Mouse (Mus musculus) limb, embryonic 14.5 days (tissue): ENCODE results near the gene Gm49387. TPM values are rescaled to one million over a fixed set of nuclear protein-coding genes. Genes with fewer than 3 reads are reported as not detected.

Experiments used
- ATAC-seq: fragments of 200-750 bp; cut with Nextera tagmentation; 2 replicates; pipeline ENCODE4 v1.8.0; 2017; ENCODE audit warnings: low read depth, moderate number of reproducible peaks, moderate TSS enrichment; ENCODE audit not compliant: low FRiP score
- DNase-seq: peaks from one replicate; pipeline ENCODE4 v3.0.0-alpha.2; 2015; ENCODE audit warnings: low spot score
- H3K27ac ChIP-seq: fragments of 300-500 bp; sonication (generic); replicated peaks from 2 replicates; pipeline ENCODE4 v1.5.1; 2014; ENCODE audit warnings: low read depth, mild to moderate bottlenecking, low read length, moderate library complexity, mixed read lengths
- H3K27me3 ChIP-seq: fragments of 300-500 bp; sonication (generic); 2 replicates; pipeline ENCODE4 v1.6.1; 2014; ENCODE audit warnings: low read length, mixed read lengths; ENCODE audit not compliant: control insufficient read depth, insufficient read depth
- H3K36me3 ChIP-seq: fragments of 300-500 bp; sonication (generic); 2 replicates; pipeline ENCODE4 v1.6.1; 2014; ENCODE audit warnings: mild to moderate bottlenecking, low read length, moderate library complexity, mixed read lengths; ENCODE audit not compliant: control insufficient read depth, insufficient read depth
- H3K4me1 ChIP-seq: fragments of 300-500 bp; sonication (generic); 2 replicates; pipeline ENCODE4 v1.6.1; 2014; ENCODE audit warnings: antibody characterized with exemption, low read length, mixed read lengths; ENCODE audit not compliant: control insufficient read depth, insufficient read depth
- H3K4me2 ChIP-seq: fragments of 300-500 bp; sonication (generic); replicated peaks from 2 replicates; pipeline ENCODE4 v1.6.1; 2014; ENCODE audit warnings: low read depth, mild to moderate bottlenecking, low read length, moderate library complexity; ENCODE audit not compliant: severe bottlenecking
- H3K4me3 ChIP-seq: fragments of 300-500 bp; sonication (generic); replicated peaks from 2 replicates; pipeline ENCODE4 v1.5.1; 2014; ENCODE audit warnings: low read length
- H3K9ac ChIP-seq: fragments of 300-500 bp; sonication (generic); 2 replicates; pipeline ENCODE4 v1.6.1; 2014; ENCODE audit warnings: mild to moderate bottlenecking, low read depth, low read length, moderate library complexity; ENCODE audit not compliant: severe bottlenecking
- H3K9me3 ChIP-seq: fragments of 300-500 bp; sonication (generic); 2 replicates; pipeline ENCODE4 v1.6.1; 2016; ENCODE audit warnings: low read length; ENCODE audit not compliant: control insufficient read depth
- POLR2A ChIP-seq: fragments of 200-500 bp; IDR thresholded peaks from 2 replicates; pipeline ENCODE4 v1.8.0; 2012; ENCODE audit warnings: inconsistent platforms, mild to moderate bottlenecking, moderate library complexity, borderline replicate concordance; ENCODE audit not compliant: insufficient read depth, insufficient read length; ENCODE audit errors: extremely low read depth
- WGBS: fragments of 180-500 bp; shearing (Covaris S2); extraction: QIAGEN DNeasy Blood & Tissue Kit; methylation state at CpG from one replicate; pipeline ENCODE4 v1.1.7; 2014; 5-methylcytosine and 5-hydroxymethylcytosine counted together
- polyA plus RNA-seq, 2 experiments: library from polyadenylated mRNA; depleted of rRNA in 1 of 2; stranded (reverse) in 1 of 2; unstranded in 1 of 2; fragments of >200 nt; fragmentation: Nextera tagmentation in 1 of 2; extraction: Ambion mirVana in 1 of 2; gene quantifications; 2 replicates each; pipeline versions ENCODE4 v1.2.1 to v1.2.3; 2012 to 2014

The Gm49387 gene
- polyA plus RNA-seq, 2 experiments: 3.0 TPM; not detected in 1

GRCm38 (mm10) chr14:31664903-31665565 lies 24.4 kb upstream of the Gm49387 start:
- 58% methylated on average over 12 of the region's 12 CpGs for WGBS
- Histone ChIP-seq H3K9ac (no peak overlapping the region), H3K4me3 (no peak overlapping the region), H3K4me1 (peaks cover 70% of the 10 kb centered on the region), H3K36me3 (peaks cover 14% of the 10 kb centered on the region), H3K27me3 (no peaks in the 10 kb centered on the region), H3K4me2 (no peak overlapping the region), H3K9me3 (no peaks in the 10 kb centered on the region), H3K27ac (peak overlapping the region; percentile 99; the same call in 1 of the 2 replicates)
- DNase-seq: no peak
- no peak for ATAC-seq
- no peak for TF ChIP-seq POLR2A

- H3K4me1 ChIP-seq: peaks cover 69% of the 10 kb centered on the region
- peak; percentile 56 for DNase-seq
Measured at GRCm38 (mm10) chr14:31664100-31664902, 23.6 kb upstream of the Gm49387 start.

GRCm38 (mm10) chr14:31663376-31664099 lies 22.9 kb upstream of the Gm49387 start:
- DNase-seq (no peak), ATAC-seq (no peak)
- peaks cover 71% of the 10 kb centered on the region for H3K4me1 ChIP-seq
- no peak overlapping the region for H3K4me2 ChIP-seq
- no peak overlapping the region for H3K9ac ChIP-seq
- peaks cover 11% of the 10 kb centered on the region for H3K36me3 ChIP-seq
- TF ChIP-seq POLR2A: no peak
- H3K27me3 ChIP-seq: no peaks in the 10 kb centered on the region
- H3K27ac ChIP-seq: peak overlapping the region; percentile 99
- H3K9me3 ChIP-seq: no peaks in the 10 kb centered on the region
- WGBS: 71% methylated on average over 13 of the region's 13 CpGs
- H3K4me3 ChIP-seq: no peak overlapping the region

More at GRCm38 (mm10) chr14:31664100-31664902, 23.6 kb upstream of the Gm49387 start:
- H3K9ac ChIP-seq: no peak overlapping the region
- H3K4me3 ChIP-seq: no peak overlapping the region
- 57% methylated on average over 18 of the region's 18 CpGs for WGBS
- TF ChIP-seq POLR2A: no peak
- peaks cover 14% of the 10 kb centered on the region for H3K36me3 ChIP-seq
- ATAC-seq: no peak
- peak overlapping the region; percentile 99 for H3K27ac ChIP-seq
- H3K9me3 ChIP-seq: no peaks in the 10 kb centered on the region
- H3K4me2 ChIP-seq: no peak overlapping the region
- H3K27me3 ChIP-seq: no peaks in the 10 kb centered on the region

- Histone ChIP-seq H3K4me2 (peak overlapping the region; percentile 60), H3K27me3 (no peaks in the 10 kb centered on the region), H3K4me3 (peak overlapping the region; percentile 27), H3K27ac (peak overlapping the region; percentile 99), H3K9ac (peak overlapping the region; percentile 55), H3K36me3 (peaks cover 10% of the 10 kb centered on the region), H3K4me1 (peaks cover 79% of the 10 kb centered on the region), H3K9me3 (no peaks in the 10 kb centered on the region)
- 0 out of 2 replicates have a peak, but pooled peaks have one; percentile 1 for TF ChIP-seq POLR2A
- peak; percentile 61 for DNase-seq
- ATAC-seq: 0 out of 2 replicates have a peak, but pooled peaks have one; percentile 1
- WGBS: 17% methylated on average over 9 of the region's 9 CpGs
Measured at GRCm38 (mm10) chr14:31662555-31663211, 22.0 kb upstream of the Gm49387 start.
